Mouse (Mus musculus) 3134 (cell line): ENCODE measurements at regions not wholly inside any gene's neighbourhood (a gene's known extent, or its start where the extent isn't known, plus 50 kb on each side); places are given as distances from the start of the nearest gene placed in this dataset.

Experiments used
- DNase-seq: peaks from one replicate; pipeline ENCODE4 v3.0.0-alpha.2; 2011; ENCODE audit warnings: low spot score; ENCODE audit not compliant: insufficient read length; ENCODE audit errors: extremely low read depth

DNA sequence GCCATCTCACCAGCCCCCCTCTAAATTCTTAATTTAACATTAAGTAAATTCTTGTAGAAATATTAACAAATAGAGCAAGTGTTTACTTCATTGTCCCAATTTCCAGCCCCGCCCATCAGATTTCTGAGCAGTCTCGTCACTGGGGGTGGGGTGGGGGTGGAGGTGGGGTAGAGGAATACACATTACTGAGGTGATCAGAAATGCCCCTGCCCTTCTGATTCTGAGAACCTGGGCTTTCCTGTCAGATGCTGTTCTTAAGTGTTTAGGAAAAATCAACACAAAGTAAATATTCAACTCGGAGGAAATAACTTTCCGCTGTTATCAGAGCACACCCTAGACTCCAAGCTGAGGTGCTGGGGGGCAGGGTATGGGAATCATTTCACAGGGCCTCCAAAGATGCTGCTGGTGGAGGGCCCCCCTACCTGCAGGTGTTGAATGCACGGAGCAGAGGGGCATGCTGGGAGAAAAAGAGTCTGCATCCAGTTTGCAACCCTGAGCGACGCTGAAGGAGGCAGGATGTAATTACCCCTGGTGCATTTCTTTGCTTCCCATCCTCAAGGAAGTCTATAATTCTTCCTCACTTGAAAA, 235.5 kb downstream of the Gm10260 start:
- no peak for DNase-seq

- DNase-seq, result no peak
Measured at GRCm38 (mm10) chr13:97523523-97524412, 236.7 kb downstream of the Gm10260 start.

GRCm38 (mm10) chr13:97520988-97521547, 239.4 kb downstream of the Gm10260 start:
- no peak for DNase-seq

DNA sequence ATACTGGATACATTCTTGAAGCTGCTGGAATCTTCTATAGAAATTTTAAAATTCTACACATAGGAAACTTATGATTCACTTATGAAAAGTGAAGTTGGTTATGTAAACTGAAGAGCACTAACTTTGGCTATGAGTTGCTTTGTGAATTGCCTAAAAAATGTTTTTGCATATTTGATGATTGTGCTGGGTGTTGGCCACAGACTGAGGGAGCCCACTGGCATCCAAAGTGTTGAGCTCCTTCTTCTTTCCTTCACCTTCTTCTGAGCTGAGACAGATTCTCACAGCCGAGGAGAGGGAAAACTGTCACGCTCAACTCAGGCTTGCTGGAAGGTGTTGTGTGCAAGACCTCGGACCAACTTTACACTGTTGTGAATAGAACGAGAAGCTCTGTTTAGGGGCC, 243.7 kb downstream of the Gm10260 start:
- DNase-seq, result no peak

DNA sequence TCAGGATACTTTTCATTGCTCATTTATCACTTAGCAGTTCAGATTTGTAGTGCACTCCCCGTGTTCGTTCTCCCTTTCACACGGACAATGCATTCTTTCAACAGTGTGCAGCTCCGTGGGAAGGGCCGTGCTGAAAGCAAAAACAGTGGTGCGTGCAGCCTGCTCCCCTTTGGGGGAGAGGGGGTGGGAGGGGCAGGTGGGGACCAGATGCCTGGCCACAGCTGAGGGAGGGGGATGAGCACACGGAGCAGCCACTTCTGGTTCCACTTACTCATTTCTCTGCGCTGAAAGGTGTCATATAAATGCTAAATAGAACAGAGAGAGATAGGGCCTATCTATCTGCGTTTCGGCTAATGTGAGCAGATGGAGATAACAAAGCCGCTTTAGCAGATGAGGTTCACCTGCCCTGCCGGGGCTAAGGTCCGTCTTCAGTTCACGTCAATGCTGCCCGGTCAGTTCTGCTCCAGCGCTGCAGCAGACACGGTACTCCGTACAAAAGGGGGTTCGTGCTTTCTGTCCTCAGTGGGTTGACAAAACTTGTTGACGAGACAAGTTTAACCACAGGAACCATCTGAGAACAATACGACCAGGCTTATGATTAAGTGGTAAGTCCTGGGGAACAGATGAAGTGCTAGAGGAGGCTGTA, 245.9 kb downstream of the Gm10260 start:
- DNase-seq, result no peak

DNA sequence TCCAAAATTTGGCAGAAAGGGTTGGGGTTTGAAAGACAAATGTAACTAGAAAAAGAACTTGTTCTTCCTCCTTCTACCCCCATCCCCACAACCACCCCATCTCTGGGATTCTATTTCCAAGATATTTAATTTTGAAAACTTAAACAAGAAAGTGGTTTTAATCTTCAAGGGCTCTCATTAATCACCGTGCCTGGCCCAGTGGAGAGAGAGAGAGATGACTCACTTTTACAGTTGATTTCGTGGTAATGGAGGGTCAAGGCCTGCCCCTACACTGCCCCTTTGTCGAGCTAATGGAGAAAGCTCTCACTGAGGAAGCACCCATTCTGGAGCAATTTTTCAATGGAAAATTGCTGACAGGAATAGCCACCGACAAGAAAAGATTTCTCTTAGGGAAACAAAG, 247.9 kb downstream of the Gm10260 start:
- DNase-seq, result no peak

DNA sequence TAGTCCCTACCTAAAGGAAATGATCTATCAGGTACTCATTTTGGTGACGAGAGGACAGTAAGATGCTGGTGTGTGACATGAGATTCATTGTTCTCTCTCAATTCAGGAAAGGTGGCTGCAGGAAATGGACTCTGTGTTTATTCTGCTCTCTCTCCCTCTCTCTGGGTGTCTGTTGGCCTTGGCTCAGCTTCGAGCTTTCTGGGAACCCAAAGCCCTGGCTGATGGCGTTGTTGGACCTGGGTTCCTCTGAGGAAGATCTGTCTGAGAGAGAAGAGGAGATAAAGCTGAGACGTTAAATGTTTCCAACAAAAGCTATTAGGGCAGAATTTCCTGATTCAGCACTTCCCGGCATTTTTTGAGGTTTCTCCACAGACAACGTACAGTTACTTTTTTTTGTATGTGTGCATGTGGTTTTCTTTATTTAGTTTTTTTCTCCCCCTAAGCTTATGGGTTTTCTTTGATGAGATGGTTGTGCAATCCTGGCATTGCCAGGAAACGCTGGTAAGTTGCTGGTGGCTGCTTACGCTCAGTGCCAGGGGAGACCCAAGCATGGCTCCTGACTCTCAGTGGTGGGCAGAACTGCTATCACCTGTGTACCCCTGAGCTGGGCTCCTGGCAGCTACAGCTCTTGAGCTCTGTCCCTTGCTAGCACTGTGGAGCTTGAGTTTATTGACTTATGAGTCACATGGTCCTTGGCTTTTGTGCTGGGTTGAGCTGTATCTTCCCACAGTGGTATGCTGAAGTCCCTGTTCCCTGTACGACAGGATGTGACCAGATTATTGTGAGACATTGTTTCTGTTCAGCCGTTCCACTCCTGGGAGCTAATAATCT, 249.8 kb downstream of the Gm10260 start:
- peak; percentile 66 for DNase-seq

DNA sequence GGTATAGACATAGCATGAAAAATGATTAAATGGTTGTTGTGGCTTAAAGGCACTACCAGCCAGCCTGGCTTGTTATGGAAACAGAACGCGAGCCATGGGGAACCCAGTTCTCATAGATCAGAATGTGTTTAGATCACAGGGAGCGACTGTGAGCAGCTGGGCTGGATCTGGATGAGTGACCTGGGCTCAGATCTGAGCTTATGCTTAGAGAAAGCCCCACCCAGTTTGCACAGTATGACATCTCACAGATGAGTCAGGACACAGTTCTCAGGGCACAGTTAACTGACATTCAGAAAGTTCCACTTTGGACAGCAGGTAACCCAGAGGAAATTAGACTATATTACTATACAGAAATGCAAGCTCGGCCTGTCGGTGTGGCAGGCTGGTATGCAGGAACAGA, 255.5 kb downstream of the Gm10260 start:
- DNase-seq, result no peak

- no peak for DNase-seq
Measured at GRCm38 (mm10) chr13:97503955-97504739, 256.3 kb downstream of the Gm10260 start.

DNA sequence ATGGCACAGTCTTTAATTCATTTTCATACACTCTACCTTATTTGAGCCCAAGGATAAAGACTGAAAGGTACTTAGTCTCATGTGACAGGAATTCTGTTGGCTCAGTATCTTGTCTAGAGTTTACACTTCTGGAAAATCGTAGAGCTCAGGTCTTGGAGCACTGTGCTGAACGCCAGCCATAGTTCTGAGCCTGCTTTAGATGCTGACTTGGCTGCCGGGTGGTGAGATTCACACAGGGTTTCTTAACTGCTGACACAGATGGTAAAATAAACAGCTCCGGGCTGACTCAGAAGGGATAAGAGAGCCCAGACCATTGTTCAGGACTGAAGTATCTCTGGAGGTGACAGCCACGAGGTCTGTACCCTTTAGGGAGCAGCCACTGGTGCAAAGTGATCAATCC, 257.0 kb downstream of the Gm10260 start:
- DNase-seq, result peak; percentile 14

- DNase-seq, result no peak
Measured at GRCm38 (mm10) chr13:97500155-97500554, 259.2 kb downstream of the Enc1 start.

DNA sequence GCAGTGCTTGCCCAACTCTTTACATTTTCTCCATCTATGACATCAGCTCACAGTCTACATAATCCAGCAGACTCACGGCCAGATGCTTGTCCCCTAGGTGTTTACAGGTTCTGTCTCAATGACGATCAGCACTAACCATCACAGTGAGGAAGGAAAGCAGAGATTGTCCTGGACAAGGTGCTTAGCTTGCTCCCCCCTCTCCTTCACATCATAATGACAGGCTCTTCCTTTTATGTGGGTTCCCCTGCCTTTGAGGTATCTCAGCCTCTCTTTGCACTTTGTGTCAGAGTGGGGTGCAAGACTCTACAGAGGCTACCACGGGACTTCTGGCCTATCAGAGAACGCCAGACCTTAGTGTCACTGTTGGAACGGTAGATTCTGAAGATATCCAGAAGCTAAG, 258.1 kb downstream of the Enc1 start:
- no peak for DNase-seq

- no peak for DNase-seq
Measured at GRCm38 (mm10) chr13:97497928-97498327, 257.0 kb downstream of the Enc1 start.

- no peak for DNase-seq
Measured at GRCm38 (mm10) chr13:97494770-97495169, 253.9 kb downstream of the Enc1 start.

GRCm38 (mm10) chr13:97493836-97494235, 252.9 kb downstream of the Enc1 start:
- DNase-seq, result no peak

DNA sequence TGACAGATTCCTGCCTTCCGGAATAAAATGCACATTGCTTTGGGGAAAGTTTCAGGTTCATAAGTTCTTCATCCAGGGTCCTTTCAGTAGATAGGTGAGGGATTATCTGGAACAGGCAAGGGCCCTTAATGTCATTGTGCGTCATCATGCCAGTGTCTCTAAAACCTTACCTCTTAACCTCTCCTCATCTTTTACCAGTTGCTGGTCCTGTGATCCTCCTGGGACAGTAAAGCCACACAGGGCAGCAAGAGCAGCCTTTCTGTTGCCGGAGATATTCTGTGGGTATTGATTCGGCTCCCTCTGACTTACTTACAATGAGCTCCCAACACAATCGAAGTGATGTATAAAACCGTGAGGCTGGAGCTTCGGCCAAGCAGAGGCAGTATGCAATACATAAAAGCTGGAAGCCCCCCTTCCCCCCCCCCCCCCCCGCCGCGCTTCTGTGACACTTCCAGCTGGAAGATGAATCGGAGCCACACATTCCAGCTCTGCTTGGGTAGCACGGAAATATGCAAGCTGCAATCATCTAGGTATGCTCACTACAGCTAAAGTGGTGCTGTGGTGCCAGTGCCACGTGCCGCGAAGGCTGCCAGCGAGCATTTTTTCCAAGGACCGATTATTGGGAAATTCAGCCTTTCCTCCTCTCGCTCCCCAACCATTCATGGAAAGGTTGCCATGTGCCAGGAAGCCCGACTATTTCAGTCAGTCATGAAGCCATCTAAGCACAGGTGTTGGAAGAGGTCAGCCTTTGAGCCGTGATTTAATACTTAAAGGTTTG, 252.2 kb downstream of the Enc1 start:
- no peak for DNase-seq

- no peak for DNase-seq
Measured at GRCm38 (mm10) chr13:97491865-97492847, 251.3 kb downstream of the Enc1 start.

GRCm38 (mm10) chr13:97490131-97490530, 249.2 kb downstream of the Enc1 start:
- DNase-seq, result no peak
